Mouse (Mus musculus) embryonic stem cell, embryonic (primary cell): Measurements from ENCODE around the gene Fam163a.

Source experiments
- CTCF ChIA-PET, 4 experiments: fragments of 300-600 bp in 2 of 4; fragments of 350-600 bp in 2 of 4; sonication (Branson Sonifier 250); formaldehyde crosslinking; loops; one replicate each; lab custom pipeline; 2022; ENCODE audit warnings: inconsistent platforms in 2 of 4; lab: Charles Lee
- POLR2A ChIA-PET, 4 experiments: fragments of 300-600 bp in 2 of 4; fragments of 350-600 bp in 2 of 4; sonication (Branson Sonifier 250); formaldehyde crosslinking; loops; one replicate each; lab custom pipeline; 2022; ENCODE audit warnings: antibody characterized with exemption in 4 of 4, inconsistent platforms in 1 of 4; lab: Charles Lee

Gene Fam163a

GRCm38 (mm10) chr1:156204656-156205131 is at the start of gene Fam163a:
Gene Fam163a (minus strand): TSS chr1:156205026.
- CTCF ChIA-PET: interaction anchor here in 3 of 4 experiments (0.7 to 2.8 kb wide), 3 partner anchors 24 to 54 kb away, joined by 3 to 8 read pairs (median 6); no protein-coding TSS in a partner anchor

DNA sequence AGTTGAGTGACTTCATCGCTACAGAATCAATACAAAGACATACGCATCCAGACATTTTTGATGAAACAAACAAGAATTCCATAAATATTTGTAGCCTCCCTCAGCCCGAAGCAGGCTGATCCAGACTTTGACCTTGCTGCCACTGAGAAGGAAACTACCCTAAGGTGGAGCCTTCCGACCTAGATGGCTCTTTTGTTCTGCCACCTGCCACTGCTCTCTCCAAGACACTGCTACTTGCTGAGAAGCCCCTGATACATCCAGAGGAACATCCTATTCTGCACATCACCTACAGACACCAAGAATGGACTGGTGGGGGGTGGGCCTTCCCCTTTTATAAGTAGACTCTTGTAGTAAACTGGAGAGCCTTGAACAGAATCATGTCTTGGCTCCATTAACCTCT is 46.3 kb upstream of the Fam163a start:
- POLR2A ChIA-PET: interaction anchor here in 3 of 4 experiments (0.6 to 1.8 kb wide), 7 partner anchors 12 to 450 kb away, joined by 3 to 7 read pairs (median 3); partner anchors contain the start of gene Abl2 (in 1 of the 3)
- CTCF ChIA-PET: interaction anchor here in 2 of 4 experiments (0.6 to 2.4 kb wide), 2 partner anchors 12 to 200 kb away, joined by 4 to 11 read pairs; no protein-coding TSS in a partner anchor

More at GRCm38 (mm10) chr1:156204656-156205131, at the start of gene Fam163a:
- POLR2A ChIA-PET: interaction anchor here in 3 of 4 experiments (0.6 to 1.1 kb wide), 5 partner anchors 9 to 118 kb away, joined by 3 to 4 read pairs (median 3); no protein-coding TSS in a partner anchor

GRCm38 (mm10) chr1:156247893-156248292 is 43.1 kb upstream of the Fam163a start:
- POLR2A ChIA-PET: interaction anchor here in 1 of 4 experiments (1.1 kb wide), 1 partner anchor 75 kb away, joined by 3 read pairs; no protein-coding TSS in a partner anchor

DNA sequence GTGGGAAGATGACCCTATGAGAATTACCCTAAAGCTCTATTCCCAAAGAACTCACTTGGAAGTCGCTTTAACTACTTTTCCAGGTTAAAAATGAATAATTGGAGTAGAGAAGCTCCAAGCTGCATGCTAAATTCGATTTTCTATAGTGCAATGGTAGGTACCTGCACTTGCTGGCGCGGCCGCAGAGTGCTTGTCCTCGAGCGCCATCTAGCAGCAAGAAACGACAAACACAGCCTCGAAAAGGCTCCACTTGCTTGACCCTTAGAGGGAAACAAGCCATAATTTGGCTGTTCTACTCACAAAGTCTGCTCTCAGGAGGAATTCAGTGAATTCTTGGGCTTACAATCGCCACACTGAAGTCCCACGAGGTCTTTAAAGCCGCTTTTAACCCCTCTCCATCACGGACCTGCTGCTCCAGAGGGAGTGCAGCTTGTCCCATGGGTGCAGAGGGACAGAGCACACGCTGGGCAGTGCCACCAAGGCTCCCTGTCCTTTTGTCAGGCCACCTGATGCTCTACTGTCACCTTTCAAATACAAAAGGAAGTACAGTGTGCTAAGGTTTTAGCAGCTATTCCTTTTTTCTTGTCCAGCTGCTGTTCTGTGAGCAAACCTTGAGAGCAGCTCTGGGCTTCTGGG is 37.0 kb upstream of the Fam163a start:
- ChIA-PET CTCF (interaction anchor here (0.5 to 2.4 kb wide), 22 partner anchors 8 to 836 kb away, joined by 3 to 18 read pairs (median 4); no protein-coding TSS in a partner anchor), POLR2A (interaction anchor here in 1 of 4 experiments (0.7 to 1.7 kb wide), 4 partner anchors 12 to 24 kb away, joined by 3 to 5 read pairs (median 4); no protein-coding TSS in a partner anchor)

More at GRCm38 (mm10) chr1:156247893-156248292, 43.1 kb upstream of the Fam163a start:
- CTCF ChIA-PET: interaction anchor here in 2 of 4 experiments (0.5 to 0.7 kb wide), 2 partner anchors 10 to 165 kb away, joined by 3 to 4 read pairs; no protein-coding TSS in a partner anchor

DNA sequence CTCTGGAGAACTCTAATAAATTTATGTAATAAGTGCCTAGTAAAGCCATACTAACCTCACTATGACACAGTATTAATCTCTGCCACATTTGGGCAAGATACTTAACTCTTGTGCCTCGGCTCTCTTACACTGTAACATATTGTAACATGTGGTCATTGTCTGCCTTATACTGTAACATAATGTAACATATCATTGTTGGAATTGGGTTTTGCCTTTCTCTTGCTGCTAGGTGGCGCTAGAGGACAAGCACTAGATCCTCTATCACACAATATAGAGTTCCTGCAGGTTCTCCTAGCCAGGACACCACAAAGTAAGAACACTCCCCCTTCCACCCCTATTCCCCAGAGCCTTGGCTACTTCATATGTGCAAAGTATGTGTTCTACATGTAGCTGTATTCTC is 36.2 kb upstream of the Fam163a start:
- POLR2A ChIA-PET: interaction anchor here in 1 of 4 experiments (0.9 to 1.1 kb wide), 2 partner anchors 13 to 24 kb away, joined by 3 to 4 read pairs; no protein-coding TSS in a partner anchor
- CTCF ChIA-PET: interaction anchor here in 3 of 4 experiments (0.9 to 2.4 kb wide), 13 partner anchors 9 to 264 kb away, joined by 3 to 18 read pairs (median 5); no protein-coding TSS in a partner anchor

DNA sequence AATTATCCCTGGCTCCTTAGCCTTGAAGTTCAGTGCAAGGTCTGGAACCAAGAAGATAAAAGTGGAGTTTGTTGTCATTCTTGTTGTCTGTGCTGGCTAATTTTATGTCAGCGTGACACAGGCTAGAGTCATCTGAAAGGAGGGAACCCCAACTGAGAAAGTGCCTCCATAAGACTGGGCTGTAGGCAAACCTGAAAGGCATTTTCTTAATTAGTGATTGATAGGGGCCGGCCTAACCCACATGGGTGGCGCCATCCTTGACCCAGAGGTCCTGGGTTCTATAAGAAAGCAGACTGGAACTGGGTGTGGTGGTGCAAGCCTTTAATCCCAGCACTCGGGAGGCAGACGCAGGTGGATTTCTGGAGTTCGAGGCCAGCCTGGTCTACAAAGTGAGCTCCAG is 26.3 kb upstream of the Fam163a start:
- CTCF ChIA-PET: interaction anchor here in 2 of 4 experiments (0.5 to 2.3 kb wide), 4 partner anchors 10 to 243 kb away, joined by 3 to 18 read pairs (median 5); partner anchors contain the start of gene Soat1 (in 1 of the 2)
- POLR2A ChIA-PET: interaction anchor here in 1 of 4 experiments (0.6 kb wide), 1 partner anchor 258 kb away, joined by 4 read pairs; no protein-coding TSS in a partner anchor

DNA sequence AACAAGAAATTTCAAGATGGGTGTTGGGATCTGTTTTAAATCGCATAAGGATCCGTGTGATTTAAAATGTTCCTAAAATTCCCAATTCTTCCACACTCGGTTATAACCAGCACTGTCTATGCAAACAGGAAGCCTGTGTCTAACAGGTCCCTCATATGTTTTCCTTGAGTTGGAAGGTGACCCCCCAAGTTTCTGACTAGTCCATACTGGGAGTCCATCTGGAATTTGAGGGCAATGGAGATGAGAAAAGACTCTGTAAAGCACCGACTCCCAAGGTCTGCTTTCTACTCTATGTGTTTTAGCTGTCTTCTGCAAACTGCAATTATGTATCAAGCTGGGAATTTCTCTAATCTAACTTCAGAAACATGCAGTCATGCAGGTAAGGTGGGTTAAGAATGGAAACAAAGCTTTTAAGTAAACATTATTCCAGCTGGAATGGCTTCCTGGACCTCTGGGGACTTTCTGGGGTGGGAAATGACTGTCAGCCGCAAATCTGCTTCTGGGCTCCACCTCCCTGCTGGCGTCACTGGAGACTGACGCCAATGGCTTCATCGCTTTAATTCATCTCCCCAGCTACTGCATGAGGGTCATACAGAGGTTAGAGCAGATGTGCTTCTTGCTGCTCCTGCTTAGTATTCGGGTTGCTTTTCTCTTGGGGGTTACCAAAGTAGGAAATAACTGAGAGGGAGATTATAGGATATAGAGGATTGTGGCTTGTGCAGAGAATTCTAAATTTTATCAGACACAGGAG is 25.7 kb upstream of the Fam163a start:
- ChIA-PET POLR2A (interaction anchor here in 2 of 4 experiments (0.6 to 1.4 kb wide), 4 partner anchors 12 to 257 kb away, joined by 3 to 12 read pairs (median 4); no protein-coding TSS in a partner anchor), CTCF (interaction anchor here in 3 of 4 experiments (0.5 to 2.6 kb wide), 11 partner anchors 10 to 244 kb away, joined by 3 to 18 read pairs (median 4); partner anchors contain the start of gene Soat1 (in 1 of the 3))

GRCm38 (mm10) chr1:156229448-156229847 is 24.6 kb upstream of the Fam163a start:
- POLR2A ChIA-PET: interaction anchor here in 1 of 4 experiments (1.0 to 1.4 kb wide), 4 partner anchors 11 to 16 kb away, joined by 3 to 5 read pairs (median 4); no protein-coding TSS in a partner anchor
- CTCF ChIA-PET: interaction anchor here (0.5 to 2.6 kb wide), 34 partner anchors 10 to 1236 kb away, joined by 3 to 18 read pairs (median 4); partner anchors contain the start of gene Fam163a (in 2 of the 4)

- ChIA-PET POLR2A (interaction anchor here in 1 of 4 experiments (1.3 to 1.4 kb wide), 2 partner anchors 11 to 14 kb away, joined by 5 read pairs; no protein-coding TSS in a partner anchor), CTCF (interaction anchor here (0.6 to 2.6 kb wide), 20 partner anchors 9 to 805 kb away, joined by 3 to 18 read pairs (median 4); partner anchors contain the start of gene Fam163a (in 2 of the 4))
These were observed 23.9 kb upstream of the Fam163a start for GRCm38 (mm10) chr1:156228728-156229127.

DNA sequence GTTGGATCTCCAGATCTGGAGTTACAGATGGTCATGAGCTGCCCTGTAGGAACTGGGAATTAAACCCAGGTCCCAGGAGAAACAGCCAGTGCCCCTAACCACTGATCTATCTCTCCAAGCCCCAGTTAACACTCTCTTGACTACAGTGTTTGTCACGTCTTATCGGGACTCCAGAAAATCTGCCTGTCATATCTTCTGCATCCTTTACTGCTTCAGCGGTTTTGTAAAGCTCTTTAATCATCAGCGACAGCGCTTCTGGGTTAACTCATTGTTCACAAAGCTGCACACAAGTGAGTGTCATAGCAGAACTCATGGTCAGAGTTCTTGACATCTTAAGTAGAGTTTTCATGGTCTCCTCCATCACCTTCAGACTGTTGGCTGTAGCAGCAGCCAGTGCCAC is 22.1 kb upstream of the Fam163a start:
- ChIA-PET CTCF (interaction anchor here in 1 of 4 experiments (0.8 kb wide), 1 partner anchor 111 kb away, joined by 3 read pairs; no protein-coding TSS in a partner anchor), POLR2A (interaction anchor here in 1 of 4 experiments (1.4 kb wide), 1 partner anchor 9 kb away, joined by 3 read pairs; no protein-coding TSS in a partner anchor)

DNA sequence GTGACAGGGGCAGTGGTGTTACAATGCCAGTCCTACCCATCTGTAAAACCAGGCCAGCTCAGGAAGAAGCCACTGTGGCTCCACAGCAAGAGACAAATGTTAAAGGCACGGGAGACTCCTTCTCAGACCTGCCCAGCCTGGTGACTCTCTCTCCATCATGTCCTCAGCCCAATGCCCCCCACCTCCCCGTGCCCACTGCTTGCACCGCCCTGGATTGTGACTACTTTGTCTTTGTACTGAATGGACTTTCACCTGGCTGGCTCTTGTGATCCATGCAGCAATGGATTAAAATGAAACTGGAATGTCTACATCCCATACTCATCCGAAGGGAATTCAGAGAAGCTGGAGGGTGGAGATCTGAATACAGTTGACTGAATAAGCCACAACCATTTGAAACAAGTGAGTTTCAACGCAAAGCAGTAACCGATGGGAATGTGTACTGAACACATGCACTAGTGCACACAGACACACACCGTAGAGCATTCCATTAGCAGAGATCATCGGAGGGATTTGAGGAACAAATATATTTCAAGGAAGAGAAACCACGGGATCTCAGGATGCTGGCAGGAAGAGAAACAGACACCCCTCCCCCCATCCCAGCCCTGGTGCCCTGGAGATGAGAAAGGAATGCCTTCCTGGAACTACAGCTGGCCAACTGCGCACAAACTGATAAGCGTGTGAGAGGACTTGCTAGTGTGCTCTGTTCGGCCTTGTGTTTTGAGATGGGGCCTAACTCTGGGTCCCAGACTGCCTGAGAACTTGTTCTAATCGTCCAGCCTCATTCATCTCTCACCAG is 17.6 kb upstream of the Fam163a start:
- CTCF ChIA-PET: no interaction called here
- POLR2A ChIA-PET: interaction anchor here in 2 of 4 experiments (0.7 to 1.4 kb wide), 3 partner anchors 10 to 149 kb away, joined by 3 to 5 read pairs (median 4); no protein-coding TSS in a partner anchor

GRCm38 (mm10) chr1:156221327-156221726 is 16.5 kb upstream of the Fam163a start:
- POLR2A ChIA-PET: interaction anchor here in 2 of 4 experiments (0.6 to 0.7 kb wide), 2 partner anchors 147 to 186 kb away, joined by 3 read pairs; partner anchors contain the start of gene Tor1aip2 (in 1 of the 2)

GRCm38 (mm10) chr1:156218573-156218972 is 13.7 kb upstream of the Fam163a start:
- ChIA-PET POLR2A (interaction anchor here in 2 of 4 experiments (0.6 to 2.3 kb wide), 13 partner anchors 8 to 859 kb away, joined by 3 to 8 read pairs (median 4); partner anchors contain the start of genes Cep350 (in 1 of the 2), Tor1aip1 (in 1 of the 2) and Tor1aip2 (in 1 of the 2)), CTCF (interaction anchor here (0.6 to 2.7 kb wide), 6 partner anchors 11 to 716 kb away, joined by 3 to 13 read pairs (median 4); no protein-coding TSS in a partner anchor)

More at GRCm38 (mm10) chr1:156221327-156221726, 16.5 kb upstream of the Fam163a start:
- CTCF ChIA-PET: interaction anchor here in 2 of 4 experiments (0.6 to 1.6 kb wide), 2 partner anchors 9 to 21 kb away, joined by 3 read pairs; no protein-coding TSS in a partner anchor

- ChIA-PET POLR2A (interaction anchor here in 3 of 4 experiments (0.6 to 2.3 kb wide), 20 partner anchors 8 to 582 kb away, joined by 3 to 9 read pairs (median 3); partner anchors contain the start of genes Cep350 (in 1 of the 3), Tor1aip1 (in 1 of the 3) and Tor1aip2 (in 1 of the 3)), CTCF (interaction anchor here (0.6 to 2.7 kb wide), 6 partner anchors 11 to 715 kb away, joined by 3 to 13 read pairs (median 5); no protein-coding TSS in a partner anchor)
These were observed 13.1 kb upstream of the Fam163a start for GRCm38 (mm10) chr1:156217941-156218340.

DNA sequence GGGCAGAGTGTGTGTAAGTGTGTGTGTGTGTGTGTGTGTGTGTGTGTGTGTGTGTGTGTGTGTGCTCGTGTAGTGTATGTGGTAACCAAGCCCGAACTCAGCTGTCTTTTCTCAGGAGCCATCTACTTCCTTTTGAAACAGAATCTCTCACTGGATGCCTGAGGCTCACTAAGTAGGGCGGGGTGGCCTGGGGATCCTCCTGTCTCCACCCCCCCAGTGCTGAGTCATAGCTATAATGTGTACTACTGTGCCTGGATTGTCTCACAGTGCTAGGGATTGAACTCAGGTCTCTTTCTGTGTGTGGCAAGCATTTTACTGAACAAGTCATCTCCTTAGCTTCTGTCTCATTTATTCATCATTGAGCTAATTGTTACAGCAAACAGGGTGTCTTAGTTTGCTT is 12.6 kb upstream of the Fam163a start:
- POLR2A ChIA-PET: interaction anchor here in 3 of 4 experiments (0.6 to 2.3 kb wide), 22 partner anchors 9 to 582 kb away, joined by 3 to 9 read pairs (median 3); partner anchors contain the start of genes Tor1aip1 (in 1 of the 3) and Tor1aip2 (in 1 of the 3)

More for the DNA sequence above, 12.6 kb upstream of the Fam163a start:
- CTCF ChIA-PET: interaction anchor here (0.6 to 1.6 kb wide), 4 partner anchors 12 to 24 kb away, joined by 3 to 6 read pairs (median 4); no protein-coding TSS in a partner anchor
